Mouse (Mus musculus) left cerebral cortex, adult 18-20 months (tissue): Measurements from ENCODE around the gene S1pr5. TPM values are rescaled to one million over a fixed set of nuclear protein-coding genes. Genes with fewer than 3 reads are reported as not detected.
"Not testable (repeated sequence)": the region's sequence is repeated elsewhere in the genome, so short reads cannot be mapped to it uniquely, and the experiment has no call there.

ENCODE experiments used
- DNase-seq, 2 experiments: peaks; one replicate each; pipeline ENCODE4 v3.0.0; 2021 to 2022; ENCODE audit warnings: low spot score in 2 of 2, mixed read lengths in 1 of 2
- total RNA-seq, 2 experiments: library from RNA; stranded (reverse); gene quantifications; 2 replicates each; pipeline ENCODE4 v1.2.3; 2021

The S1pr5 gene
- total RNA-seq, 2 experiments from 2014 or later = 9.7 to 10.7 TPM

DNA sequence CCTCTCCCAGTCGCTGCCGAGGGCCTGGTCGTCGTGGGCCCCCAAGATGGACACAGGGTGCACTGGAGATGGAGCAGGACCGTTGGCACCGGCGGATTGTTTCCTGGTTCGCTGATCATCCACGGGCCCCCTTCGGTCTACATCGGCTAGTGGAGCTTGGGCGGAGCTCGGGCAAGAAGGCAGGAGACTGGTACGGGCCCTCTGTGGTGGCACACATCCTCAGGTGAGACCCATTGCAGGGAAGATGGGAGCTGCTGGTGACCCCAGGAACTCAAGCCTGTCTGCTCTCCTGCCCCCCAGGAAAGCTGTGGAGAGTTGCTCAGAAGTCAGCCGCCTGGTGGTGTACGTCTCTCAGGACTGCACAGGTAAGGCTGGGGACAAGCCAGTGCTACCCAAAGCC lies 20.1 kb upstream of the S1pr5 start:
- DNase-seq = no peak

DNA sequence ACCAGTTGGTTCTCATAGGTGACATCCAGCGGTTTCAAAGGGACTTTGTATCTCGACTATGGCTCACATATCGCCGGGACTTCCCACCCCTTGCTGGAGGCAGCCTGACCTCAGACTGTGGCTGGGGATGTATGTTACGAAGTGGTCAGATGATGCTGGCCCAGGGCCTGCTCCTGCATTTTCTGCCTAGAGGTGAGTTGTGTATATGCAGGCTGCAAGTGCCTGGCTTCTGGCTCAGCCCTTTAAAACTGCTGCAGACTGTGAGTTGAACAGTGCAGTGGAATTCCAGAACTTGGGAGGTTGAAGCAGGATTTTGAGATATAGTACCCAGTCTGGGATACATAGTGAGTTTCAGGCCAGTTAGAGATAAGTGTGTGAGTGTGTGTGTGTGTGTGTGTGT lies 18.6 kb upstream of the S1pr5 start:
- DNase-seq = no peak

- no peak for DNase-seq
Measured at GRCm38 (mm10) chr9:21265611-21266010, 17.4 kb upstream of the S1pr5 start.

DNA sequence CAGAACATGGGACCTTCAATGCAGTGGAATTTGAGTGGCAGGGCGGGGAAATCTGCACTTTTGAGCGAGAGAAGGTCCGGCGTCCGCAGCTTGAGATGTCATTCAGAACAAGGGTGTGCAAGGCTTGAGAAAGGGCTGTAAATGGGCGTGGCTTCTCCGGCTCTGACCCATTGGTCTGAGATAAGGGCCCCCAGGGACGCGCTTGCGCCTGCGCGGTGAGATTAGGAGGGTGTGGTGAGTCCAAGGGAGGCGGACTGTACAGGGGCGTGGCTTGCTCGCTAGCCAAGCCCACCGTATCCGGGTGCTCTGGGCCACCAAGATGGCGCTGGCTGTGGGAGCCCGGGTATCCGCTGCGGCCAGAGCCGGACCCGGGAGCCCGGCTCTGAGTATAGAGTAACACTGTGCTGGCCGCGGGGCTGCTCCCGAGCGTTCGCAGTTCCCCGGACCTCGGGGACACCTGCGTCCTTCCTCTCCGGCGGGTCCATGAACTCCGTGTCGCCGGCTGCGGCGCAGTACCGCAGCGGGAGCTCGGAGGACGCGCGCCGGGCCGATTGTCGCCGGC lies 16.8 kb upstream of the S1pr5 start, which contains the start of gene Atg4d:
TSS of gene Atg4d (plus strand) at position 294 of the 562 bp plus-strand sequence.
- DNase-seq = peak; percentile 95 to 98

GRCm38 (mm10) chr9:21264272-21264999 lies 16.2 kb upstream of the S1pr5 start:
- DNase-seq = no peak

- no peak for DNase-seq
Measured at GRCm38 (mm10) chr9:21261831-21262230, 13.6 kb upstream of the S1pr5 start.

DNA sequence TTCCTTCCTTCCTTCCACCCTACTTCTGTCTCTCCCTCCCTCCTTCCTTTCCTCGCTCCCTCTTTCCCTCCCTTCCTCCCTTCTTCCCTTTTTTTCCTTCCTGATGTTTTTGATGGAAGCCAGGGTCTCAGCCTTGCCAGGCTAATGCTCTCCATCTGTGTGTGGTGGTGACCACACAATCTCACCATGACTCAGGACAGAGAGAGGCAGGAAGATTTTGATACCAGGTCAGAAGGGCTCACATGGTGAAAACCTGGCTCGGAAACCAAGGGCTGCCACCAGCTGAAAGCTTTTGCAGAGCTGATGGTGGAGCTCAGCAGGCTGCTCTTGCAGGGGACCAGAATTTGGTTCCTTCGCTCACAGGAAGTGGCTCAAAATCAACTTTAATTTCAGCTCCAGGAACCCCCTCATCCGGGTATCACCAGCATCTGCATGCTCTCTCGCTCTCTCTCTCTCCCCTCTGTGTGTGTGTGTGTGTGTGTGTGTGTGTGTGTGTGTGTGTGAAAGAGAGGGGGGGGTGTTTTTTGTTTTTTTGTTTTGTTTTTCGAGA lies 12.3 kb upstream of the S1pr5 start:
- no peak for DNase-seq

GRCm38 (mm10) chr9:21256349-21256748 lies 8.1 kb upstream of the S1pr5 start:
- DNase-seq = not testable (repeated sequence)

DNA sequence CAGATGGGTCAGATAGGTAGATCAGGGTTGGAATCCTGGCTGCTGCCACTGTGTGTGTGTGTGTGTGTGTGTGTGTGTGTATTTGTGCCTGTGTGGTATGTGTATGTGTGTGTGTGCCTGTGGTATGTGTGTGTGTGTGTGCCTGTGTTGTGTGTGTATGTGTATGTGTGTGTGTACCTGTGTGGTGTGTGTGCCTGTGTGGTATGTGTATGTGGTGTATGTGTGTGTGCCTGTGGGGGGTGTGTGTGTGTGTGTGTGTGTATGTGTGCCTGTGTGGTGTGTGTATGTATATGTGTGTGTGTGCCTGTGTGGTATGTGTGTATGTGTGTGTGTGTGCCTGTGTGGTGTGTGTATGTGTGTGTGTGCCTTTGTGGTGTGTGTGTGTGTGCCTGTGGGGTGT lies 6.4 kb upstream of the S1pr5 start:
- no peak for DNase-seq

DNA sequence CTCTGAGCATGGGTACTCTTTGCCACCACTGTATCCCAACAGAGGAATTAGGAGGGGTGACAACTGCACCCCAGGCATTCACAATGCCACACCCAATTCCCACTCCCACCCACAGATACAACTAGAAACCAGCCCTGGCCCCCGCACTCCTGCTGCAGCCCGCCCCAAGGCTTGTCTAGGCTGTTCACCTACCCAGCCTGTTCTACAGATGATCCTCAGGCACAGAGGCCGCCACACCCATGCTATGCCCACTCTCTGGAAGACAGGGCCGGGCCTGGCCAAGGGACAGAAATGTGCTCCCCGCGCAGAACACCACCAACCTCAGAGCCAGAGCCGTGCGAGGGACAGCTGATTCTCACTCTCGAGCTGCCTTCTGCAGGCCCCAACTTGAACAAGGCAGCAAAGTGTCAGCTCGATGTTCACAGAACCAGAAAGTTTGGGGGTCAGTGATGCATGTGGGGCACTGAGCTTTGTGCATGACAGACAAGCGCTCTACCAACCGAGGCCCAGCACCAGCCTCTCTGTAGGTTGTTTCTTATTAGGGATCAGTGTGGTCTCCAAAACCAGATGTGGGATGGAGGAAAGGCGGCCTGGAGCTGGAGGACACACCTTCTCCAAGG lies 3.0 kb upstream of the S1pr5 start:
- DNase-seq = no peak

GRCm38 (mm10) chr9:21250509-21250908 lies 2.3 kb upstream of the S1pr5 start:
- no peak for DNase-seq

- no peak for DNase-seq
Measured at GRCm38 (mm10) chr9:21249629-21250508, 1.6 kb upstream of the S1pr5 start.

GRCm38 (mm10) chr9:21246342-21246741 lies 1.9 kb downstream of the S1pr5 start:
- no peak for DNase-seq

GRCm38 (mm10) chr9:21245113-21245487 lies 3.1 kb downstream of the S1pr5 start:
- no peak for DNase-seq

GRCm38 (mm10) chr9:21244428-21245112 lies 3.7 kb downstream of the S1pr5 start:
- peak; percentile 53 to 67 for DNase-seq

GRCm38 (mm10) chr9:21243826-21244427 lies 4.3 kb downstream of the S1pr5 start:
- peak in 1 of 2 experiments; percentile 34 for DNase-seq

GRCm38 (mm10) chr9:21241343-21241742 lies 6.9 kb downstream of the S1pr5 start:
- DNase-seq = peak; percentile 73 to 82

- no peak for DNase-seq
Measured at GRCm38 (mm10) chr9:21239465-21239848, 8.8 kb downstream of the S1pr5 start.

DNA sequence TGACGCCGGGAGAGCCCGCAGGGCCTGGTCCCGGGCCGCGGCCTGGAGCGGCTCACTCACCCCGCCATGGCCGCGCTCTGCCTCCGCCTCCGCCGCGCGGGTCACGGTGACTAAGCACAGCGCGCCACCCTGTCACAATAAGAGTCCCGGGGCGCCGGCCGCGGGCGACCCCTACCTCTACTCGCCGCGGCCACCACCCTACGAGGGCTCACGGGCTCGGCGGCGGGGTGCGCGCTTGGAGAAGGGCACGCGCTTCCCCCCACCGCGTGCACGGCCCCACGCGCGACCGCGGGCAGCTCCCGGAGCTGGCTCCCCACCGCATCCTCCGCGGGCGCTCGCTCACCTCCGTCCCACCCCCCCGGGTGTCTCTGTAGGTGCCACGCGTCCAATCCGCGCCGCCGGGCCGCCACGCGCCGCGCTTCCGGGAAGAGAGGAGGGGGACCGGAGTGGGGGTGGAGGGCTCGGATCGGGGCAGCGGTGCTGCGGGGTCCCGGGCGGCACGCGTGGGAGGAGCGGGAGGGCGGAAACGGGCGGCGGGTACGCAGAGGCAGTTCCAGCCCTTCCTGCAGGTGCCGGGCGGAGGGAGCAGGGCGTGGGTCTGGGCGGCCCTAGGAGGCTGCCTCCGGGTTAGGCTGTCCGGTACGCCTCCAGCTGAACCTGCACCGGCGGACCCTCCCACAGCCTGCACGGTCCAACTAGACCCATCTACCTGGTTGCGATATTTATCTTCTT lies 9.3 kb downstream of the S1pr5 start, which contains the start of gene Keap1:
TSS of gene Keap1 (minus strand) at position 629 of the 732 bp plus-strand sequence.
- peak; percentile 68 to 76 for DNase-seq
